Mouse (Mus musculus) embryo, embryonic 9.5 days (tissue): Measurements from ENCODE around the gene Hapln2.
A peak's percentile ranks its signal among the peaks of the same experiment; 100 is the strongest.

Source experiments
- DNase-seq: peaks from one replicate; pipeline ENCODE4 v3.0.0-alpha.2; 2017; ENCODE audit errors: extremely low spot score

Gene Hapln2

DNA sequence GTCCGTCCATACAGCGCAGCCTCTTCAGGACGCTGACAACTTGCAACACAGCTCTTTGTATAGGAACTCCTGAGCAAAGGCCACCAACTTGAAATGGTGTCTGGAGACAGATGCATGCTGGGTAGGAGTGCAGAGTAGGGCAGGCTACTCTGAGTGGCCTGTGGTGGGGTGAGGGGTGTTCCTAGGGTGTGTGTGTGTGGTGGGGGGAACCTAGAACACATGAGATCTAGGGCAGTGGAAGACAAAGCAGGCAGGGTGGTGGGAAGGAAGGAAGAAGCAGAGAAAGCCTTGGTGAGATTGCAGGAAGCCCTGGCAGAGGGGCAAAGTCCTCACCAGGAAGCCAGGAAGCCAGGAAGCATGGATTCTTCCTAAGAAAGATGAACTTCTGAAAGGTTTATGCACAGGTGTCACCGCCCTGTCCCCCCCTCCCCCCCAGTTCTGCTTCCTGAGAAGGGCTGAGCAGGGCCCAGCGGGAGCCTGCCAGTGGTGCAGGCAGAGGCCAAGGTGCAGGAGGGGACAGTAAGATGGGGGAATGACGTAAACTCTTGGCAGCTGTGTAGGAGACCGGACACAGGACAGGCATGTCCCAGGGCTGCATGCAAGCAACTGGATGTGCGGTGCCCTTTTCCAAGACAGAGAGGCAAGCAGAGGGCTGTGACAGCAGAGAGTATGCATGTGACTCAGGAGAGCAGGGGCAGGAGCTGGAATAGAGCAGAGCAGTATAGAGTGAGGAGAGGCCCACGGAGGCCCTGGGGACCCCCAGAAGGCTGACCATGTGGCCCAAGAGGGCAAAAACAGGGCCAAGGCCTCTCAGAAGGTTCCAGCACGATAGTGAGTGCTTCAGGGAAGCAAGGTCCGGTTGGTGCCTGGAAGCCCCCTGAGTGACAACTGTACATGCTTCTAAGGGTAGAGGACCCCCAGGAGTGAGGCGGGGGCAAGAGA is 45.2 kb downstream of the Hapln2 start:
- no peak for DNase-seq

DNA sequence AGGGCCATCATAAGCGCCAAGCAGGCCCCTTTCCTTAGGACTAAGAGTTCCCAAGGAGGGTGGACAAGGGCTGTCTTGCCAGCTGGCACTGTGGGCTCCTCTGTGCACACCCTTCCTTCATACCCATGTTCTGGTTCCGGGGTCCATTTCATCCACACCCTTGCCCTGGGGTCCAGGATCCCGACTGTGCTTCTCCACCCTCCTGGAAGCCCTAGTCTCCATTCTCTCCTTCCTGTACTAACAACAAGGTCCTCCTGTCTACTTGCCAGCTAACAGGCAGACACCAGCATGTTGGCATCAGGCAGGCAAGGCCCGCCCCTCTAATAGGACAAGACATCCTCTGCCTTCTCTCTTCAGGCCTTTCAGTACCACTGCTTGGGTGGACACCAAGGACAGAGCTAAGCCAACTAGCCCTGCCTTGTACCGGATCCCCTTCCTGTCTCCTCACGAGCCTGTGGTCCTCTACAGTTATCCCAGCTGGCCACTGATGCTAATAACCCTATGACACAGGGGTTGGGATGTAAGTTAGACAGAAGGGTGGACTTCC is 46.1 kb downstream of the Hapln2 start:
- no peak for DNase-seq

DNA sequence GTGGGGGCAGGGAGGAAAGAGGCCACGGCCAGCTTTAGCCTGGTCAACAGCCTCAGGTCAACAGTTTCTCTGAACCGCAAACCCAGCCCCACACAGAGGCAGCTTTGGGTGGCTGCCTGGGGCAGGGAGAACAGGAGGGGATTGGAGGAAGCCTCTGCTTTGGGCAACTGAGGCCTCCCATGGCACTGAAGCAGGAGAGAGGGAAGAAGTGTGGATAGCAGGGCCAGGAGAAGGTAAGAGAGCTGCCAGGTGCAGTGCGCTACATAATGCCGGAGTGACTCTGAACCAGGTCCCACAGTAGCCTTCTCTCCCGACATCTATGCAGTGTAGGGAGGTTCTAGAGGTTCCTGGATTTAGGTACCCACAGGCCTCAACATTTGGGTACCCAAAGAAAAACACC is 46.7 kb downstream of the Hapln2 start:
- no peak for DNase-seq

DNA sequence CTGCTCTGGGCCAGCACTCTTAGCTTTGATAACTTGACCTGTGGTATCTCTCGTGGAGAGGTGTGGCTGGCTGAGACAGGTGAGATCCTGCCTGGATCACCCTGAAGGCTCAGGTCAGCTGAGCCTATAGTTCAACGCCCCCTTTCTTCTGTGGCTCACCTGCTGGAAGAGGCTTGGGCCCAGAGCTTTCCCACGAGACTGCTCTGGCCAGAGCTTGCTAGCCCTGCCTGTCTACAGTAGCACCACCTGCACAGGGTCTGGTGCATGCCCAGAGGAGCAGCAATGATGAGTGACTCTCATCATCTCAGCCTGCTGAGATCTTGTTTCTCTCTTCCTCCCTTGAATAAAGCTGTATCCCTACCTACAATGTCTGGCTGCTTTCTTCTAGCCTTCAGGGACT is 47.3 kb downstream of the Hapln2 start:
- DNase-seq, result no peak

DNA sequence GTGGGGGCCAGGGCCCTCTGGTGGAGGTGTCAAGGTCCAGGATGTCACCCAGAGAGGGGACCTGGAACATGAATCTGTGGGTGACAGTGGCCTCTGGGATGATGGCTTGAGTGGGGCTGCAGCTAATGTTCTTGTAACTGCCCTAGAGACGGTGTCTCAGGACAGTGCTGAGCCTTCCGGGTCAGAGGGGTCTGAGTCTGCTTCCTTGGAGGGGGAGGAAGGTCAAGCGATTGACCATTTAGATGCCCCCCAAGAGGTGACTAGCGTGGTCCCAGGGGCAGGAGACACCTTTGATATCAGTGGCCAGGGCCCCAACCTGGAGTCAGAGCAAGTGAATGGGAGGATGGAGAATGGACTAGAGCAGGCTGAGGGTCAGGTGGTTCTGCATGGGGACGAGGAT is 47.9 kb downstream of the Hapln2 start:
- no peak for DNase-seq

DNA sequence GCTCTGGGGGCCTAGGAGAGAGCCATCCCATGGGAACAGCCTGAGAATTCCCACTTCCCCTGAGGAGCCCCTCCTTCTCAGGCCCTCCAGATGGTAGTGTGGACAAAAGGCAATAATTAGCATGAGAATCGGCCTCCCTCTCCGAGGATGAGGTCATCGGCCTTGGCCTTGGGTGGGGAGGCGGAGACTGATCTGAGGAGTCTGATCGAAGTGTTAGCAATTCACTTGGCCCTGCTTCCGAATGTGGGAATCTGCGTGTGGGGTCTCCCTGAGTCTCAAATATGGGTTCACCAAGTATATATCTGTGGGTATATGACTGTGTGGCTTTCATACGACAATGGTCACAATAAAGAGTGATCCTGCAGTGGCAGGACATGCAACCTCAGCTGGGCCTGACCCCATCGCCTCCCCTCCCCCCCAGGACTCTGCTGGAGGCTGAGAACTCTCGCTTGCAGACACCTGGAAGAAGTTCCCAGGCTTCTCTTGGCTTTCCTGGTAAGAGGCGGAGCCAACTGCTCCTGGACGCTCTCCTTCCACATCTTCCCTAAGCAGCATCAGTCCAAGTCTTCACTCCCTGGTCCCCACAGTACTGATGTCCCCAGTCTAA is 52.9 kb downstream of the Hapln2 start:
- peak; percentile 82 for DNase-seq

DNA sequence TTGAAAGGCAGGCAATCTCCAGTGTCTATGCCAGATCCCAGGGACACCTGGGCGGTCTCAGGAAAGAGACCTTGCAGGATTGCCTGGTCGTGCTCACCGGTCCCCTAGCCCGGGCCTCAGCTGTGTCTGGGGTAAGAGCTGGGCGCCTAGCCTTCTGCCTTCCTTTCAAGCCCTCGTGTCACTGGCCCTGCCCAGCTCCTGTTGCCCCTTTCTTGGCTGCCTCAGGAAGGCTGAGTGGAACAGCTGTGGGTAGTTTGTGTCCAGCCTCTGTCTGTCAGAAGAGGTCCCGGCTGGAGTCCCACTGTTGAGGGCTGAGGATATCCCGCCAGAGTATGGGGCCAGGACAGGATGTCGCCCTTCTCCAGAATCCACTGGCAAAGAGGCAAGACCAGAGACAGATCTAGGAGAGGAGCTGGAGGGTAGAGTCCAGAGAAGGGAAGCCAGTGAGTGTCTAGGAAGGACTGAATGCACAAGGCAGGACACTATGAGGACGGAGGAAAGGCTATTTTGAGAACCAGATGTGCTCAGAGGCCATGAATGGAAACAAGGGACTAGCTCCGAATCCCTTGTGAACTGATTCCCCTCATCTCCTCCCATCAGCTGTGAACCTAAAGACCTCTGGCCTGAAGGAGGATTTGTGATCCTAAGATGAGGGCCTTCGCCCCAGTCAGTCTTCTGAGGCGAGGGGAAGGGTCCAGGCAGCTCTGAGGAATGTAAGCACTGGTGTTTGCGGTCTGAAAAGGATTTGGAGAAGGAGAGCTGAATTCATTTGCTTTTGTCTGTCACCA is 53.6 kb downstream of the Hapln2 start:
- DNase-seq, result no peak

DNA sequence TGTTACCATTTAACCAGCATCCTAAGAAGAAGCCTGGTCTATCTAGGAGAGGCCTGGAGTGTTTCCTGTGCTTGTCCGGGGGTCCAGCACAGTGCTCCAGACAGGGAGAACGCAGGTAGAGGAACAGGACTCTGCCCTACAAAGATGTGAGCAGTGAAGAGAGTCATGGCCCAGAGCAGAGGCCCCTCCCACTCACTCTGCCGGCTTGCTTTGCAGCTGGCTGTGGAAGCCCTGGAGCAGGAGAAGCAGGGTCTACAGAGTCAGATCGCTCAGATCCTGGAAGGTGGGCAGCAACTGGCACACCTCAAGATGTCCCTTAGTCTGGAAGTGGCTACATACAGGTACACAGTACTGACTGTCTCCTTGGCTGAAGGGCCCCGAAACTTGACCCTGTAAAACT is 54.6 kb downstream of the Hapln2 start:
- no peak for DNase-seq

DNA sequence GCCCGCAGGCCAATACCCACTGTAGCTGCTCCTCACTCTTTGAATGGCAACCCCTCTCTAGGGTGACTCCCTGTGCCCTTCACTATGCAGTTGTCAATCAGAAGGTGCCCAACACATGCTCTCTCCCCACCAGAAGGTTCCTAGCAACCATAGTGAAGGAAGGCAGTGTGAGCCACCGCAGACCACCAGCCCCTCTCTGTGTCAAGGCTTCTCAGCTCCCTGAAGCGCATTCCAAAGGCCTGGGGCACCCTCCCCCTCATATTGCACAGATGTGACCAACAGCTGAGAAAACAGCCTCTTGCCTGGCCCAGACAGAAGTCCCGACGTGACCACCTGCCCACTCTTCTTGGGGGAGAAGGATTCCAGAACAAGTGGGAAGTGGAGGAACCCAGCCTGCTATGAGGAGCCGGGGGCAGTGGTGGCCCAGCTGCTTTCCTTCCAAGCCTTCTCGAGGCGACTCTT is 55.1 kb downstream of the Hapln2 start:
- peak; percentile 56 for DNase-seq
